Mouse (Mus musculus): ENCODE measurements at regions not wholly inside any gene's neighbourhood (a gene's known extent, or its start where the extent isn't known, plus 50 kb on each side); places are given as distances from the start of the nearest gene placed in this dataset.

DNA sequence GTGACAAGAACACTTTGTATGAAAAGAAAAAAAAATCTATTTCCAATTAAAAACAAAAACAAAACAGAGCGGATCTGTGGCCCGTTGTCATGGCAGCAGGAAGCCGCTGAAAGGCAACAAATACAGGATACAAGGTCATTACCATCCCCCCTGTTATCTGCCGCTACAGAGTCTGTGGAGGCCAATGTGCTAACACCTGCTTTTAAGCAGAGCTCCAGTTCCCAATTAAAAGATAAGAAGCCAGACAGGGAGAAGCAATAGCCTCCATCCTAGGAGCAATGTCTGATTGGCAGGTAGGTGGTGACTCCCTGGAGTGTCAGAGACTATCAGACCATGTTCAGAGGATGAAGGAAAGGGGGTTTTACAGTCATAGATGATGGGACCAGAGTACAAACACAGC, 587.5 kb upstream of the Gm10131 start:
- H3ac ChIP-seq (ENCODE audit: control insufficient read depth, insufficient read length): no peak overlapping the region
- H3K27me3 ChIP-seq (ENCODE audit: control insufficient read depth, insufficient read depth, insufficient read length): no peaks in the 10 kb centered on the region
- TF ChIP-seq USF1 (IDR thresholded peaks at IDR 0.05; ENCODE audit: low read depth): no peak
- TF ChIP-seq E2F4 (IDR thresholded peaks at IDR 0.05; ENCODE audit: insufficient read depth): no peak
- TF ChIP-seq SRF (IDR thresholded peaks at IDR 0.05; ENCODE audit: control insufficient read depth, insufficient read length, low read depth): no peak
- TF ChIP-seq CEBPB (IDR thresholded peaks at IDR 0.05; ENCODE audit: insufficient read depth, poor library complexity, severe bottlenecking): no peak
- no peak for TF ChIP-seq TCF12 (IDR thresholded peaks at IDR 0.05; ENCODE audit: insufficient read depth, poor library complexity, severe bottlenecking)
- TF ChIP-seq MYOD1 (IDR thresholded peaks at IDR 0.05; ENCODE audit: control insufficient read depth in 1 of 3, insufficient read length in 2 of 3, low read depth in 2 of 3): no peak
- no peak for TF ChIP-seq MAX (IDR thresholded peaks at IDR 0.05; ENCODE audit: low read depth)
- TF ChIP-seq TCF3 (IDR thresholded peaks at IDR 0.05; ENCODE audit: insufficient read length, low read depth): no peak
- no peak for TF ChIP-seq POLR2AphosphoS2 (IDR thresholded peaks at IDR 0.05; ENCODE audit: insufficient read length, low read depth)
- TF ChIP-seq POLR2A (IDR thresholded peaks at IDR 0.05; ENCODE audit: insufficient read length, low read depth): no peak
- H3K4me2 ChIP-seq (ENCODE audit: low read depth): no peak overlapping the region
- H3K4me3 ChIP-seq: no peak overlapping the region
- no peaks in the 10 kb centered on the region for H3K36me3 ChIP-seq (ENCODE audit: control insufficient read depth, insufficient read depth)
- H3K79me2 ChIP-seq (ENCODE audit: control insufficient read depth, insufficient read depth): no peaks in the 10 kb centered on the region

DNA sequence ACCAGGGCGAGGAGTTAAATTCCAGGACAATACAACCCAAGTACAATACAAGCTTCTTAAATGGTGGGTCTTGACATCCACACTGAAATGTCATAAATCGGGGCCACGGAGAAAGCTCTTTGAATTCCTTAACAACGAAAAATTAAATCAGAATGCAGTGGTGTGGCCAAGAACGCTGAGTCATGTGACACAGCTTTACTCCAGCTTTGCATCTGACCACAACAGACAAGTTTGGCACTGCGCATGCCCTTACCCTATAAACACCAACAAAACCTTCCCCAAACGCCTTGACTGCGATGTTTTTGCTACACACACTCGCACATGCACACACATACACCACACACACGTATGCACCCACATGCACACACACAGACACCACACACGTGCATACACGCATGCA, 584.8 kb upstream of the Gm10131 start:
- Histone ChIP-seq H3K4me3 (no peak overlapping the region), H3K27me3 (ENCODE audit: control insufficient read depth, insufficient read depth, insufficient read length) (no peaks in the 10 kb centered on the region)

DNA sequence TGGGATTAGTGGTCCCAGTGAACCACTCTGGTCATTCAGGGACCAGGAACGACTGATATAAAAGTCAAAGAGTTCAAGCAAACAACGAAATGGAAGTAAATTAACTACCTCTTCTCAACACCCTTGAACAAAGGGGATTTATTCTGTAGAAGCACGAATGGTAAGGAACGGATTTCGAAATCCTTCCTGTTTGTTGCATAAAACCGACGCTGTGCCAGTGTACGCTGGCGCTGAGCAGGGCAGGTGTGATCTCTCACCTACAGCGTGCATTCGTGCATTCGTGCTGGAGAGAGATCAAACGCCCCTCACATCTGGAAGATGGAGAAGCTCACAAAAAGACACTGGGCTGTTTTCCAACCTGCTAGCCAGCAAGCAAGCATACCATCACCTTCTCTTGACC, 581.1 kb upstream of the Gm10131 start:
- no peaks in the 10 kb centered on the region for H3K36me3 ChIP-seq (ENCODE audit: control insufficient read depth, insufficient read depth)
- no peak overlapping the region for H3ac ChIP-seq (ENCODE audit: control insufficient read depth, insufficient read length)
- H3K27me3 ChIP-seq (ENCODE audit: control insufficient read depth, insufficient read depth, insufficient read length): no peaks in the 10 kb centered on the region
- no peak for TF ChIP-seq TCF3 (IDR thresholded peaks at IDR 0.05; ENCODE audit: insufficient read length, low read depth)
- no peak for TF ChIP-seq CEBPB (IDR thresholded peaks at IDR 0.05; ENCODE audit: insufficient read depth, poor library complexity, severe bottlenecking)
- TF ChIP-seq USF1 (IDR thresholded peaks at IDR 0.05; ENCODE audit: low read depth): no peak
- no peak for TF ChIP-seq MYOG (IDR thresholded peaks at IDR 0.05; ENCODE audit: control insufficient read depth in 1 of 3, insufficient read depth in 1 of 3, insufficient read length in 2 of 3, low read depth in 2 of 3)
- no peak for TF ChIP-seq POLR2A (IDR thresholded peaks at IDR 0.05; ENCODE audit: insufficient read length, low read depth)
- no peak for TF ChIP-seq SRF (IDR thresholded peaks at IDR 0.05; ENCODE audit: control insufficient read depth, insufficient read length, low read depth)
- TF ChIP-seq E2F4 (IDR thresholded peaks at IDR 0.05; ENCODE audit: insufficient read depth): no peak
- TF ChIP-seq REST (IDR thresholded peaks at IDR 0.05; ENCODE audit: insufficient read depth, insufficient read length): no peak
- TF ChIP-seq MYOD1 (IDR thresholded peaks at IDR 0.05; ENCODE audit: control insufficient read depth in 1 of 3, insufficient read length in 2 of 3, low read depth in 2 of 3): no peak
- H3K4me3 ChIP-seq: no peak overlapping the region
- no peaks in the 10 kb centered on the region for H3K79me2 ChIP-seq (ENCODE audit: control insufficient read depth, insufficient read depth)
- H3K4me2 ChIP-seq (ENCODE audit: low read depth): no peak overlapping the region

More for the DNA sequence above, 584.8 kb upstream of the Gm10131 start:
- TF ChIP-seq MYOG (IDR thresholded peaks at IDR 0.05; ENCODE audit: control insufficient read depth in 1 of 3, insufficient read depth in 1 of 3, insufficient read length in 2 of 3, low read depth in 2 of 3) (no peak), USF1 (IDR thresholded peaks at IDR 0.05; ENCODE audit: low read depth) (peak; percentile 50), TCF12 (IDR thresholded peaks at IDR 0.05; ENCODE audit: insufficient read depth, poor library complexity, severe bottlenecking) (no peak), POLR2A (IDR thresholded peaks at IDR 0.05; ENCODE audit: insufficient read length, low read depth) (no peak)
- H3K79me2 ChIP-seq (ENCODE audit: control insufficient read depth, insufficient read depth): no peaks in the 10 kb centered on the region
- H3ac ChIP-seq (ENCODE audit: control insufficient read depth, insufficient read length): no peak overlapping the region
- H3K36me3 ChIP-seq (ENCODE audit: control insufficient read depth, insufficient read depth): no peaks in the 10 kb centered on the region
- H3K4me2 ChIP-seq (ENCODE audit: low read depth): no peak overlapping the region

DNA sequence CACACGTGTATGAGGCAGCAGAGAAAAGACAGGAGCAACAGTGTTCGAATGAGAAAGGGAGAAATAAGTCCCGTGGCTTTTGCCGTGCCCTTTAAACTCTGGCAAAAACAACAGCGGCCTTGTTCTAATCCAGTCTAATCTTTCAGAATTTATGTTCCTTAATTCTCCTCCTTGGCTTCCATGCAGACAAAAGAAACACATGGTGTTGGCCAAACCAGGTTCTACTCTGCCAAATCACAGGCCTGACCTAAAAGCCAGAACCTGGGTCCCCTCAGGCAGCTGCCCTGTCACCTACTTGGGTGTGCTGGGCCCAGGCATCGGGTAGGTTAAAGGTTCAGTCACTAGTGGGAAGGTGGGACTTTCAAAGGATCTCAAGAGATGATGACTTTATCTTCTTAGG, 580.2 kb upstream of the Gm10131 start:
- Histone ChIP-seq H3K4me2 (ENCODE audit: low read depth) (no peak overlapping the region), H3K27me3 (ENCODE audit: control insufficient read depth, insufficient read depth, insufficient read length) (no peaks in the 10 kb centered on the region), H3K36me3 (ENCODE audit: control insufficient read depth, insufficient read depth) (no peaks in the 10 kb centered on the region), H3ac (ENCODE audit: control insufficient read depth, insufficient read length) (no peak overlapping the region), H3K4me3 (no peak overlapping the region), H3K79me2 (ENCODE audit: control insufficient read depth, insufficient read depth) (no peaks in the 10 kb centered on the region)
- TF ChIP-seq SRF (IDR thresholded peaks at IDR 0.05; ENCODE audit: control insufficient read depth, insufficient read length, low read depth): no peak
- no peak for TF ChIP-seq USF1 (IDR thresholded peaks at IDR 0.05; ENCODE audit: low read depth)
- TF ChIP-seq TCF12 (IDR thresholded peaks at IDR 0.05; ENCODE audit: insufficient read depth, poor library complexity, severe bottlenecking): no peak
- TF ChIP-seq REST (IDR thresholded peaks at IDR 0.05; ENCODE audit: insufficient read depth, insufficient read length): no peak
- TF ChIP-seq CEBPB (IDR thresholded peaks at IDR 0.05; ENCODE audit: insufficient read depth, poor library complexity, severe bottlenecking): no peak
- no peak for TF ChIP-seq MAX (IDR thresholded peaks at IDR 0.05; ENCODE audit: low read depth)
- TF ChIP-seq TCF3 (IDR thresholded peaks at IDR 0.05; ENCODE audit: insufficient read length, low read depth): no peak
- TF ChIP-seq E2F4 (IDR thresholded peaks at IDR 0.05; ENCODE audit: insufficient read depth): no peak
- no peak for TF ChIP-seq POLR2AphosphoS2 (IDR thresholded peaks at IDR 0.05; ENCODE audit: insufficient read length, low read depth)
- no peak for TF ChIP-seq POLR2A (IDR thresholded peaks at IDR 0.05; ENCODE audit: insufficient read length, low read depth)
- TF ChIP-seq MYOG (IDR thresholded peaks at IDR 0.05; ENCODE audit: control insufficient read depth in 1 of 3, insufficient read depth in 1 of 3, insufficient read length in 2 of 3, low read depth in 2 of 3): no peak
- TF ChIP-seq MYOD1 (IDR thresholded peaks at IDR 0.05; ENCODE audit: control insufficient read depth in 1 of 3, insufficient read length in 2 of 3, low read depth in 2 of 3): no peak

DNA sequence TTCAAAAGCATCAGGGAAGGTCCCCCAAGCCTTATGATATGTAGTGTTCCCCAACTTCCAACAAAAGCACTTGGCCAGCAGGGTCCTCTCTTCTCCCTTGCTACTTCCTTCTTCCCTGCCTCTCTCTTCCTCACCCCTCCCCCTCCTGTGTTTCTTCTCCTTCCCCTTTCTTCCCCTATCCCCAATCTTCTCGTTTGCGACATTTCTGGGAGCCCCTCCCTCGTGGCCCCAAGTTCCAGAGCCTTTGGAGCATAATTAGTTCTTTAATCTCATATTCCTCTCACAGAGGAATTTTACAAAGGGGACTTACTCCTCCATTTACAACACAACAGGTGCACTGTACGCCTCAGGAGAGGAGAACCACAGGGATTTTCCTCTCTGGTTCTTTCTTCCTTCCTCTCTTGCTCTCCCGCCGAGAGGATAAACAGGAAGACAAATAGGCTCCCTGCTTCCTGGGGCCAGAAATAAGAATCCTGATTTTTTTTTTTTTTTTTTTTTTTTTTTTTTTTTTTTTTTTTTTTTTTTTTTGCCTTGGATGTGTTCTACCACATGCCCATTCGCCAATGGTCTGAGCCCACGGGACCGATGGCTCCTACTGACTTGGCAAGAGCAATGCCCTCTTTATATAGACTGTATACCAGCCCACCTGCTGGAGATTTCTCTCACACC, 578.4 kb upstream of the Gm10131 start:
- no peak overlapping the region for H3ac ChIP-seq (ENCODE audit: control insufficient read depth, insufficient read length)
- H3K27me3 ChIP-seq (ENCODE audit: control insufficient read depth, insufficient read depth, insufficient read length): no peaks in the 10 kb centered on the region
- H3K4me2 ChIP-seq (ENCODE audit: low read depth): no peak overlapping the region
- H3K4me3 ChIP-seq: no peak overlapping the region
- no peaks in the 10 kb centered on the region for H3K36me3 ChIP-seq (ENCODE audit: control insufficient read depth, insufficient read depth)
- no peak for TF ChIP-seq POLR2A (IDR thresholded peaks at IDR 0.05; ENCODE audit: insufficient read length, low read depth)
- TF ChIP-seq REST (IDR thresholded peaks at IDR 0.05; ENCODE audit: insufficient read depth, insufficient read length): no peak
- TF ChIP-seq MAX (IDR thresholded peaks at IDR 0.05; ENCODE audit: low read depth): no peak
- TF ChIP-seq SRF (IDR thresholded peaks at IDR 0.05; ENCODE audit: control insufficient read depth, insufficient read length, low read depth): no peak
- TF ChIP-seq USF1 (IDR thresholded peaks at IDR 0.05; ENCODE audit: low read depth): no peak
- no peak for TF ChIP-seq TCF3 (IDR thresholded peaks at IDR 0.05; ENCODE audit: insufficient read length, low read depth)
- no peaks in the 10 kb centered on the region for H3K79me2 ChIP-seq (ENCODE audit: control insufficient read depth, insufficient read depth)
